Mouse (Mus musculus): Measurements from ENCODE around the gene Vac14. TPM values are rescaled to one million over a fixed set of nuclear protein-coding genes. Genes with fewer than 3 reads are reported as not detected.

Vac14 gene
- polyA plus RNA-seq, 1 experiment from 2014 or later, result 17.7 TPM

- DNase-seq (ENCODE audit: low spot score), result no peak
- Histone ChIP-seq H3K9me3 (ENCODE audit: control insufficient read depth, low read length) (no peaks in the 10 kb centered on the region), H3K4me3 (ENCODE audit: low read depth, low read length) (no peak overlapping the region), H3K4me2 (ENCODE audit: low read depth, low read length) (no peak overlapping the region), H3K9ac (ENCODE audit: low read depth, low read length) (no peak overlapping the region), H3K4me1 (ENCODE audit: control insufficient read depth, insufficient read depth, low read length) (no peaks in the 10 kb centered on the region), H3K27ac (replicated peaks; ENCODE audit: low read depth, low read length) (no peak overlapping the region), H3K27me3 (replicated peaks; ENCODE audit: control insufficient read depth, insufficient read depth, low read length) (no peaks in the 10 kb centered on the region), H3K36me3 (ENCODE audit: control insufficient read depth, insufficient read depth, low read length) (peaks cover 3% of the 10 kb centered on the region; the same call in 1 of the 2 replicates)
- WGBS, result 44% methylated on average over 9 of the region's 9 CpGs
- no peak for ATAC-seq (ENCODE audit: low read depth)
These were observed 128.3 kb downstream of the Vac14 start for GRCm38 (mm10) chr8:110746661-110747060.

DNA sequence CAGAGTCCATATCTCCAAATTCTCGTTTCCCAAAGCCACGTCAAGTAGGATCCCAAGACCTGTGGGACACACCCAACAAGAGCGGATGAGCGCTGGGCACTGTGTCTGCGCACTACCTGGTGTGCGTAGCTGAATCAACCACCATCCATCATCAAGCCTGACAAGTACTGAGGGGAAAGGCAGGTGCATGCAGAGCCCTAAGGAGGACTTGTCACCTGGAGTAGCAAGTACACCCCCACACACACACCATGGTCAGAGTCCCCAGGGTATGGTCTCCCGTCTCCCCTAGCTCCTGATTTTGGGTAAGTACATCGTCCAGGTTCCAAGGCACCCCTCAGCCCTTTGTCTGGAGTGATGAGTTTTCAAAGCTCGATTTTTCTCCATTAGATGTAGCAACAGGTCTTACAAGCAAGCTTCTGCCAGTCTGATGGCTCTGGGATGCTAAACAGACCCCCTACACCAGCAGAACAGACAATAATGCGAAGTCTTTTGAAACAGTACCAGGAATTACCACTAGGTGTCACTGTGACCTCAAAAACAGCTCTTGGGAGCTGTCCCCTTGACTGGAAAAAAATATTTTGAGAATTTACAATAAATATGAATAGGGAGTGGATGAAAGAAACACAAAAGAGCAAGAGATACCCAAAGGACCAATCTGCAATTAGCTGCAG, 131.2 kb downstream of the Vac14 start:
- DNase-seq (ENCODE audit: low spot score), result peak; percentile 69

GRCm38 (mm10) chr8:110750269-110750668, 131.9 kb downstream of the Vac14 start:
- Histone ChIP-seq H3K9me3 (ENCODE audit: control insufficient read depth, low read length) (no peaks in the 10 kb centered on the region), H3K27ac (replicated peaks; ENCODE audit: low read depth, low read length) (no peak overlapping the region), H3K36me3 (ENCODE audit: control insufficient read depth, insufficient read depth, low read length) (no peaks in the 10 kb centered on the region), H3K9ac (ENCODE audit: low read depth, low read length) (no peak overlapping the region), H3K27me3 (replicated peaks; ENCODE audit: control insufficient read depth, insufficient read depth, low read length) (no peaks in the 10 kb centered on the region), H3K4me2 (ENCODE audit: low read depth, low read length) (no peak overlapping the region), H3K4me1 (ENCODE audit: control insufficient read depth, insufficient read depth, low read length) (peaks cover 6% of the 10 kb centered on the region; the same call in 1 of the 2 replicates), H3K4me3 (ENCODE audit: low read depth, low read length) (no peak overlapping the region)
- no peak for ATAC-seq (ENCODE audit: low read depth)
- 48% methylated on average over 13 of the region's 13 CpGs for WGBS
- no peak for DNase-seq (ENCODE audit: low spot score)

More for the DNA sequence above, 131.2 kb downstream of the Vac14 start:
- no peaks in the 10 kb centered on the region for H3K36me3 ChIP-seq (ENCODE audit: control insufficient read depth, insufficient read depth, low read length)
- H3K9ac ChIP-seq (ENCODE audit: low read depth, low read length), result no peak overlapping the region
- no peaks in the 10 kb centered on the region for H3K9me3 ChIP-seq (ENCODE audit: control insufficient read depth, low read length)
- H3K27ac ChIP-seq (replicated peaks; ENCODE audit: low read depth, low read length), result no peak overlapping the region
- H3K4me3 ChIP-seq (ENCODE audit: low read depth, low read length), result no peak overlapping the region
- H3K4me2 ChIP-seq (ENCODE audit: low read depth, low read length), result no peak overlapping the region
- H3K4me1 ChIP-seq (ENCODE audit: control insufficient read depth, insufficient read depth, low read length), result no peaks in the 10 kb centered on the region
- WGBS, result 58% methylated on average over 10 of the region's 10 CpGs
- ATAC-seq (ENCODE audit: low read depth), result peak; percentile 16; the same call in 1 of the 2 replicates
- no peaks in the 10 kb centered on the region for H3K27me3 ChIP-seq (replicated peaks; ENCODE audit: control insufficient read depth, insufficient read depth, low read length)

DNA sequence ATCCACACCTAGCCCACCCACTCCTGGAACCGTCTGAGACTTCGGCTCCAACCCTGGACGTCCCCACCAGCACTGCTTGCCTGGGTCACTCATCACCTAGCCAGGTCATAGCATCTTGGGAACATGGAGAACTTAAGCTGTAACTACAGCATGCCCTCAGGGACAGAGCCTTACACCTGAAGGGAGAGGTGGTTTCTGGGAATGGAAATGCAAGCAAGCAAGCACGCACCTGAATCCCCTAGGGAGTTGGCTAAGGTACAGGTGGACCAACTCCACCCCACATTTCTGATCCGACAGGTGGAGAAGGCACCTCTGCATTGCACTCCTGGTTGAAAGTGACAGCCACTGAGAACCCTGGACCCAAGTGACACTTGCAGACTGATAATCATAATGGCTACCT, 133.1 kb downstream of the Vac14 start:
- H3K4me1 ChIP-seq (ENCODE audit: control insufficient read depth, insufficient read depth, low read length), result peaks cover 7% of the 10 kb centered on the region; the same call in 1 of the 2 replicates
- peak; percentile 46 for DNase-seq (ENCODE audit: low spot score)

DNA sequence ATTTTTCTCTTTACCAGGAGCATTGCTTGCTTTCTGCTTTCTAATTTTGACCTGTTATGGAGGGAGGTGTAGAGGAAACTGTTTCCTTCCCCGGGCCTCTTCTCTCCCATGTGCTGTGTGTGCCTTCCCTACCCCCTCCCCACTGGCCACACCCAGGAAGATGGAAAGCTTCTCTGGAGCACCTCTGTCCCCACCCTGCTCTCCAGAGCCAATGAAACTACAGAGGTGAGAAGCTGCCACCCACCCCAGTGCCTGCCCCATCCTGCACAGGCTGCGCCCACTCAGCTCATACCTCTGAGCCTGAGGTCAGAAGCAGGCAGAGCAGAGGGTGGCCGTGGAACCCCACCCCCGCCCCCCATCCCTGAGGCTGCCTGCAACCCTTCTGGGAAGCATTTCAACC, 136.3 kb downstream of the Vac14 start:
- ATAC-seq (ENCODE audit: low read depth), result peak; percentile 68
- Histone ChIP-seq H3K4me3 (ENCODE audit: low read depth, low read length) (no peak overlapping the region), H3K4me1 (ENCODE audit: control insufficient read depth, insufficient read depth, low read length) (peaks cover 7% of the 10 kb centered on the region; the same call in 1 of the 2 replicates)

More for the DNA sequence above, 133.1 kb downstream of the Vac14 start:
- Histone ChIP-seq H3K36me3 (ENCODE audit: control insufficient read depth, insufficient read depth, low read length) (no peaks in the 10 kb centered on the region), H3K9me3 (ENCODE audit: control insufficient read depth, low read length) (no peaks in the 10 kb centered on the region), H3K27ac (replicated peaks; ENCODE audit: low read depth, low read length) (no peak overlapping the region), H3K4me2 (ENCODE audit: low read depth, low read length) (no peak overlapping the region), H3K9ac (ENCODE audit: low read depth, low read length) (no peak overlapping the region), H3K4me3 (ENCODE audit: low read depth, low read length) (no peak overlapping the region), H3K27me3 (replicated peaks; ENCODE audit: control insufficient read depth, insufficient read depth, low read length) (no peaks in the 10 kb centered on the region)
- 68% methylated on average over 5 of the region's 5 CpGs for WGBS
- no peak for ATAC-seq (ENCODE audit: low read depth)

DNA sequence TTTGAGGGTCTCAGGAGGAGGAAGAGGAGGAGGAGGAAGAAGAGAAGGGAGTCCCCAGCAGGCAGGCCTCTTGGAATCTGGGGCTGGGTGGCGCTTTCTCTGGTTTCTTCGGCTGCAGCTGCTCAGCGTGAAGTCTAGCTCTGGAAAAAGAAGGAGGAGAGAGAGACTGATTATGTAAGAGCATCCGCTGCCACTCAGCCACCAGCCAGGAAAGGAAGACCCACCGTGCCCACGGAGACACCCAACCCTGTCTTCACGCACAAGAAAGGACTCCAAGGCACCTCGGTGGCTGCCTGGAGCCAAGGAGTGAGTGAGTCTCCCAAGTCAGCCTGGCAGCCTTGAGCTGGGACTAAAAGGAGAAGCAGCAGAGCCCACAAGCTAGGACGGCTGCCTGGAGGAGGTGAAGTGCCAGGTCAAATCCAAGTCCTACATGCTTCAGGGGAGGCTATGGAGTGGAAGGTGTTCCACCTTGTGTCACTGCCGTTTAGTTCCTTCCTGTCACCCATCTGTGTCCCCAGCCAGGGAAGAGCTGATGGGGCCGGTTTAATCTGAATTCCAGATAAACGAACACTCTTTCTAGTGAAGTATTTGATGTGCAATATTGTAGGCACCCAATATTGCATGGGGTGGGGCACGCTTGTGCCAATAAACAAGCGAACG, 137.3 kb downstream of the Vac14 start:
- no peak for DNase-seq (ENCODE audit: low spot score)
- H3K4me2 ChIP-seq (ENCODE audit: low read depth, low read length), result no peak overlapping the region
- H3K36me3 ChIP-seq (ENCODE audit: control insufficient read depth, insufficient read depth, low read length), result no peaks in the 10 kb centered on the region
- no peak for ATAC-seq (ENCODE audit: low read depth)
- 50% methylated on average over 15 of the region's 15 CpGs for WGBS
- no peaks in the 10 kb centered on the region for H3K9me3 ChIP-seq (ENCODE audit: control insufficient read depth, low read length)
- H3K27ac ChIP-seq (replicated peaks; ENCODE audit: low read depth, low read length), result no peak overlapping the region
- H3K9ac ChIP-seq (ENCODE audit: low read depth, low read length), result peak overlapping the region; percentile 19; the same call in 1 of the 2 replicates
- peaks cover 7% of the 10 kb centered on the region; the same call in 1 of the 2 replicates for H3K4me1 ChIP-seq (ENCODE audit: control insufficient read depth, insufficient read depth, low read length)
- H3K27me3 ChIP-seq (replicated peaks; ENCODE audit: control insufficient read depth, insufficient read depth, low read length), result no peaks in the 10 kb centered on the region
- no peak overlapping the region for H3K4me3 ChIP-seq (ENCODE audit: low read depth, low read length)

More for the DNA sequence above, 136.3 kb downstream of the Vac14 start:
- no peak overlapping the region for H3K27ac ChIP-seq (replicated peaks; ENCODE audit: low read depth, low read length)
- WGBS, result 49% methylated on average over 4 of the region's 4 CpGs
- no peaks in the 10 kb centered on the region for H3K27me3 ChIP-seq (replicated peaks; ENCODE audit: control insufficient read depth, insufficient read depth, low read length)
- H3K4me2 ChIP-seq (ENCODE audit: low read depth, low read length), result no peak overlapping the region
- H3K36me3 ChIP-seq (ENCODE audit: control insufficient read depth, insufficient read depth, low read length), result no peaks in the 10 kb centered on the region
- 0 out of 2 replicates have a peak overlapping the region, but pooled peaks have one; percentile 19 for H3K9ac ChIP-seq (ENCODE audit: low read depth, low read length)
- H3K9me3 ChIP-seq (ENCODE audit: control insufficient read depth, low read length), result no peaks in the 10 kb centered on the region
- peak; percentile 39 for DNase-seq (ENCODE audit: low spot score)

- peaks cover 7% of the 10 kb centered on the region; the same call in 1 of the 2 replicates for H3K4me1 ChIP-seq (ENCODE audit: control insufficient read depth, insufficient read depth, low read length)
- no peaks in the 10 kb centered on the region for H3K36me3 ChIP-seq (ENCODE audit: control insufficient read depth, insufficient read depth, low read length)
- no peaks in the 10 kb centered on the region for H3K27me3 ChIP-seq (replicated peaks; ENCODE audit: control insufficient read depth, insufficient read depth, low read length)
- no peak for ATAC-seq (ENCODE audit: low read depth)
- no peak overlapping the region for H3K4me2 ChIP-seq (ENCODE audit: low read depth, low read length)
- DNase-seq (ENCODE audit: low spot score), result no peak
- H3K27ac ChIP-seq (replicated peaks; ENCODE audit: low read depth, low read length), result no peak overlapping the region
- H3K9me3 ChIP-seq (ENCODE audit: control insufficient read depth, low read length), result no peaks in the 10 kb centered on the region
- H3K9ac ChIP-seq (ENCODE audit: low read depth, low read length), result no peak overlapping the region
- 82% methylated on average over 5 of the region's 5 CpGs for WGBS
- H3K4me3 ChIP-seq (ENCODE audit: low read depth, low read length), result no peak overlapping the region
These were observed 137.8 kb downstream of the Vac14 start for GRCm38 (mm10) chr8:110756196-110756595.

GRCm38 (mm10) chr8:110760280-110760940, 142.0 kb downstream of the Vac14 start:
- Histone ChIP-seq H3K36me3 (ENCODE audit: control insufficient read depth, insufficient read depth, low read length) (no peaks in the 10 kb centered on the region), H3K4me1 (ENCODE audit: control insufficient read depth, insufficient read depth, low read length) (no peaks in the 10 kb centered on the region), H3K9ac (ENCODE audit: low read depth, low read length) (no peak overlapping the region), H3K27me3 (replicated peaks; ENCODE audit: control insufficient read depth, insufficient read depth, low read length) (no peaks in the 10 kb centered on the region), H3K4me3 (ENCODE audit: low read depth, low read length) (no peak overlapping the region), H3K4me2 (ENCODE audit: low read depth, low read length) (no peak overlapping the region), H3K27ac (replicated peaks; ENCODE audit: low read depth, low read length) (0 out of 2 replicates have a peak overlapping the region, but pooled peaks have one; percentile 28), H3K9me3 (ENCODE audit: control insufficient read depth, low read length) (no peaks in the 10 kb centered on the region)
- ATAC-seq (ENCODE audit: low read depth) (no peak), DNase-seq (ENCODE audit: low spot score) (no peak)
- 71% methylated on average over 7 of the region's 7 CpGs for WGBS
